Mouse (Mus musculus): ENCODE data around the gene Stim1. TPM values are rescaled to one million over a fixed set of nuclear protein-coding genes. Genes with fewer than 3 reads are reported as not detected.
A peak's percentile ranks its signal among the peaks of the same experiment; 100 is the strongest.

Gene Stim1
- total RNA-seq, 1 experiment, result 22.4 TPM

DNA sequence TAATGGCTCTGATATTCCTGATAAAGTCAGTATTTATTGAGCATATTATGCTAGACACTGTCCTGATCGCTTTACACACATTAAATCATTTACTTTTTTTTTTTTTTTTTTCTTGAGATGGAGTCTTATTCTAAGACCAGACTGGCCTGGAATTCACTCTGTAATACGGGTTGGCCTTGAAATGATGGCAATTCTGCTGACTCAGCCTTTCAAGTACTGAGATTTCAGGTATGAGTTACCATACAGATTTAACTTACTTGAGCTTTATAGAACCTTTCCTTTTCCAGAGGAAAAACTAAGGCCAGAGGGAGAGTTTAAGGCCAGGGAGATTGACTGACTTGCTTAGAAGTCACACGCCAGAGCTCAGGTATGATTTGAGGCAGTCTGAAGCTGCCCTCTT is 11.0 kb upstream of the Stim1 start:
- Histone ChIP-seq H3K27ac (ENCODE audit: insufficient read depth, low read depth, low read length, poor library complexity, severe bottlenecking) (no peak overlapping the region), H3K9ac (ENCODE audit: insufficient read depth, low read depth, low read length, poor library complexity, severe bottlenecking) (no peak overlapping the region), H3K4me3 (ENCODE audit: insufficient read depth in 1 of 2, low read depth in 1 of 2, low read length in 2 of 2, poor library complexity in 1 of 2, severe bottlenecking in 1 of 2) (no peak overlapping the region), H3K36me3 (ENCODE audit: control insufficient read depth, insufficient read depth, low read length, poor library complexity, severe bottlenecking) (no peaks in the 10 kb centered on the region), H3K4me1 (ENCODE audit: control insufficient read depth in 2 of 2, insufficient read depth in 2 of 2, low read length in 2 of 2, poor library complexity in 1 of 2) (no peaks in the 10 kb centered on the region), H3K9me3 (ENCODE audit: control insufficient read depth, insufficient read depth, low read depth, low read length) (no peaks in the 10 kb centered on the region)
- TF ChIP-seq ZNF384 (IDR thresholded peaks at IDR 0.05; ENCODE audit: low read depth, low read length), result no peak
- peak; percentile 92 for TF ChIP-seq MAFK (IDR thresholded peaks at IDR 0.05; ENCODE audit: insufficient read depth, low read depth, low read length)
- no peak for TF ChIP-seq CHD2 (IDR thresholded peaks at IDR 0.05; ENCODE audit: low read depth, low read length)
- TF ChIP-seq HCFC1 (IDR thresholded peaks at IDR 0.05; ENCODE audit: borderline replicate concordance, insufficient read depth, low read length), result no peak
- TF ChIP-seq ZC3H11A (IDR thresholded peaks at IDR 0.05; ENCODE audit: borderline replicate concordance, low read depth, low read length), result no peak
- DNase-seq (ENCODE audit: low read depth, low spot score), result no peak
- in situ Hi-C loops (cut with MboI; ENCODE audit: low sequenced_read_pairs in 2 of 2, unreplicated experiment in 2 of 2), result loop anchor here in 1 of 2 experiments (10.0 kb wide), 1 partner anchor 168 kb away; no protein-coding TSS in a partner anchor

DNA sequence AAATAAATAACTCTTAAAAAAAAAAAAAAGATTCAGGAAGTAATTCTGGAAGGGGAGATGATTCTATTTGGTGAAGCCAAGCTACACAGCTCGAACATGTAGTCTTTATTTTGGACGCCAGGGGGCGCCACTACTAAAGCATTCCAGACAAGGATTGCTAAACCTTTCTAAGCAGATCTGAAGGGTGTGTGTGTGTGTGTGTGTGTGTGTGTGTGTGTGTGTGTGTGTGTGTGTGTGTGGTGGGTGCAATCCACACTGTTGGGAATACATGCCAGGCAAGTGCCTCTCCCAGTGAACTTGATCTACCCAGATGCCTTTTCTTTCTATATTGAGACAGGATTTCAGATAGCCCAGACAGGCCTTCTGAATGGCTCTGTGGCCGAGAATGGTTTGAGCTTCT is 9.4 kb upstream of the Stim1 start:
- Histone ChIP-seq H3K4me1 (ENCODE audit: control insufficient read depth in 2 of 2, insufficient read depth in 2 of 2, low read length in 2 of 2, poor library complexity in 1 of 2) (no peaks in the 10 kb centered on the region), H3K27ac (ENCODE audit: insufficient read depth, low read depth, low read length, poor library complexity, severe bottlenecking) (no peak overlapping the region), H3K4me3 (ENCODE audit: insufficient read depth in 1 of 2, low read depth in 1 of 2, low read length in 2 of 2, poor library complexity in 1 of 2, severe bottlenecking in 1 of 2) (no peak overlapping the region), H3K9me3 (ENCODE audit: control insufficient read depth, insufficient read depth, low read depth, low read length) (no peaks in the 10 kb centered on the region), H3K36me3 (ENCODE audit: control insufficient read depth, insufficient read depth, low read length, poor library complexity, severe bottlenecking) (no peaks in the 10 kb centered on the region), H3K9ac (ENCODE audit: insufficient read depth, low read depth, low read length, poor library complexity, severe bottlenecking) (no peak overlapping the region)
- 0 out of 2 replicates have a peak, but pooled peaks have one; percentile 7 for TF ChIP-seq MAFK (IDR thresholded peaks at IDR 0.05; ENCODE audit: insufficient read depth, low read depth, low read length)
- no peak for TF ChIP-seq CHD2 (IDR thresholded peaks at IDR 0.05; ENCODE audit: low read depth, low read length)
- TF ChIP-seq ZC3H11A (IDR thresholded peaks at IDR 0.05; ENCODE audit: borderline replicate concordance, low read depth, low read length), result 0 out of 2 replicates have a peak, but pooled peaks have one; percentile 23
- TF ChIP-seq ZNF384 (IDR thresholded peaks at IDR 0.05; ENCODE audit: low read depth, low read length), result no peak
- in situ Hi-C loops (cut with MboI; ENCODE audit: low sequenced_read_pairs in 2 of 2, unreplicated experiment in 2 of 2), result loop anchor here in 1 of 2 experiments (10.0 kb wide), 1 partner anchor 167 kb away; no protein-coding TSS in a partner anchor
- DNase-seq (ENCODE audit: low read depth, low spot score), result peak; percentile 68

DNA sequence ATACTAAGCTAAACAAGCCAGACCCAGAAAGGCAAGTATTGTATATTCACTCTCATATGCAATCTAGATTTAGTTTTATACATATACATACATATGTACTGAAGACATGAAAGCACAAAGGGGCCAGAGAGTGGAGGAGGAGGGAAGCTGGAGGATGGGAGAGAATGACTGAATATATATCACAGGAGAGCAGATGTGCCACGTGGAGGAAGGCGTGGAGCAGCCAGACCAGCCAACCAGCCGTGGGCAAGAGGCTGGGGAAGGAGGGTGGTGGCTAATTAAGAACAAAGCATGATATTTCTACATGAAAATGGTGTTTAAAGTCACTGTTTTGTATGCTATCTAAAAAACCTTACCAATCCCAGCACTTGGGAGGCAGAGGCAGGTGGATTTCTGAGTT is 8.9 kb upstream of the Stim1 start:
- no peaks in the 10 kb centered on the region for H3K4me1 ChIP-seq (ENCODE audit: control insufficient read depth in 2 of 2, insufficient read depth in 2 of 2, low read length in 2 of 2, poor library complexity in 1 of 2)
- no peak overlapping the region for H3K4me3 ChIP-seq (ENCODE audit: insufficient read depth in 1 of 2, low read depth in 1 of 2, low read length in 2 of 2, poor library complexity in 1 of 2, severe bottlenecking in 1 of 2)
- in situ Hi-C loops (cut with MboI; ENCODE audit: low sequenced_read_pairs in 2 of 2, unreplicated experiment in 2 of 2), result loop anchor here in 1 of 2 experiments (10.0 kb wide), 1 partner anchor 166 kb away; no protein-coding TSS in a partner anchor
- H3K9me3 ChIP-seq (ENCODE audit: control insufficient read depth, insufficient read depth, low read depth, low read length), result no peaks in the 10 kb centered on the region
- DNase-seq (ENCODE audit: low read depth, low spot score), result no peak
- no peak overlapping the region for H3K27ac ChIP-seq (ENCODE audit: insufficient read depth, low read depth, low read length, poor library complexity, severe bottlenecking)
- H3K9ac ChIP-seq (ENCODE audit: insufficient read depth, low read depth, low read length, poor library complexity, severe bottlenecking), result no peak overlapping the region
- no peaks in the 10 kb centered on the region for H3K36me3 ChIP-seq (ENCODE audit: control insufficient read depth, insufficient read depth, low read length, poor library complexity, severe bottlenecking)
- TF ChIP-seq CHD2 (IDR thresholded peaks at IDR 0.05; ENCODE audit: low read depth, low read length) (no peak), ZNF384 (IDR thresholded peaks at IDR 0.05; ENCODE audit: low read depth, low read length) (no peak)

DNA sequence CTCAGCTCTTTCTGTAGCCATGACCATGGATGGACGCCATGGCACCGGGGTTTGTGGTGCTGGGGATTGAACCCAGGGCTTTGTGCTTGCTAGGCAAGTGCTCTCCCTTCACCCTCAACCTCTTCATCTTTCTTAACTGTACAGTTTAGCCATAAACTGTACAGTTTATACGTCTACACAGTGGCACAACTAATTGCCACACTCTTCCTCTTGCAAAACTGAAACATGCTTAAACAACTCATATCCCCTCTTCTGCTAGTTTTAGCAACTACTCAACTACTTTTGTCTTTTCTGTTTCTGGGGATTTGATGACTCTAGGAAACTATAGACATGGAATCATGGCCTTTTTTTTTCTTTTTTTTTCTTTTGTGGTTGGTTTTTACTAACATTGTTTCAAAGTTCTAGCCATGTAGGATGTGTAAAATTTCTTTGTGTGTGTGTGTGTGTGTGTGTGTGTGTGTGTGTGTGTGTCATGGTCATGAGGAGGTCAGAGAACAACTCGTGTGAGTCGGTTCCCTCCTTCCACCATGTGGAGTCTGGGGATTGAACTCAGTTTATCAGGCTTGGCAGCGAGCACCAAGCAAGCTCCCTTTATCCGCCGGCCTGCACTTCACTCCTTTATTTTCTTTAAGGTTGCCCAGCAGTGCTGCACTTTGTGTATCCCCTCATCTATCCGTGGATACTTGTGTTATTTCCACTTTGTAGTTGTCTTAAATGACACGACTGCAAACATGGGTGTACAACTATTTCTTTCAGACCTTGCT is 7.7 kb upstream of the Stim1 start:
- Histone ChIP-seq H3K9me3 (ENCODE audit: control insufficient read depth, insufficient read depth, low read depth, low read length) (no peaks in the 10 kb centered on the region), H3K36me3 (ENCODE audit: control insufficient read depth, insufficient read depth, low read length, poor library complexity, severe bottlenecking) (no peaks in the 10 kb centered on the region), H3K4me3 (ENCODE audit: insufficient read depth in 1 of 2, low read depth in 1 of 2, low read length in 2 of 2, poor library complexity in 1 of 2, severe bottlenecking in 1 of 2) (no peak overlapping the region), H3K9ac (ENCODE audit: insufficient read depth, low read depth, low read length, poor library complexity, severe bottlenecking) (no peak overlapping the region), H3K4me1 (ENCODE audit: control insufficient read depth in 2 of 2, insufficient read depth in 2 of 2, low read length in 2 of 2, poor library complexity in 1 of 2) (no peaks in the 10 kb centered on the region), H3K27ac (ENCODE audit: insufficient read depth, low read depth, low read length, poor library complexity, severe bottlenecking) (no peak overlapping the region)
- TF ChIP-seq CHD2 (IDR thresholded peaks at IDR 0.05; ENCODE audit: low read depth, low read length), result no peak
- no peak for TF ChIP-seq ZNF384 (IDR thresholded peaks at IDR 0.05; ENCODE audit: low read depth, low read length)
- TF ChIP-seq MAFK (IDR thresholded peaks at IDR 0.05; ENCODE audit: insufficient read depth, low read depth, low read length), result no peak
- no peak for TF ChIP-seq ZC3H11A (IDR thresholded peaks at IDR 0.05; ENCODE audit: borderline replicate concordance, low read depth, low read length)
- no peak for TF ChIP-seq HCFC1 (IDR thresholded peaks at IDR 0.05; ENCODE audit: borderline replicate concordance, insufficient read depth, low read length)
- DNase-seq (ENCODE audit: low read depth, low spot score), result no peak
- in situ Hi-C loops (cut with MboI; ENCODE audit: low sequenced_read_pairs in 2 of 2, unreplicated experiment in 2 of 2), result loop anchor here in 1 of 2 experiments (10.0 kb wide), 1 partner anchor 165 kb away; no protein-coding TSS in a partner anchor

Measured in ES-E14 (cell line).